Mouse (Mus musculus) kidney, adult 8-10 months (tissue): ENCODE results near the gene Mcl1.
"Not testable (repeated sequence)": the region's sequence is repeated elsewhere in the genome, so short reads cannot be mapped to it uniquely, and the experiment has no call there.

Experiments used
- DNase-seq, 2 experiments: peaks; one replicate each; pipeline ENCODE4 v3.0.0; 2022

The Mcl1 gene

GRCm38 (mm10) chr3:95687524-95688421 is 29.2 kb downstream of the Mcl1 start, which contains the start of gene Adamtsl4:
Gene Adamtsl4 (minus strand): TSS chr3:95687917.
- DNase-seq: peak in 1 of 2 experiments; percentile 61

DNA sequence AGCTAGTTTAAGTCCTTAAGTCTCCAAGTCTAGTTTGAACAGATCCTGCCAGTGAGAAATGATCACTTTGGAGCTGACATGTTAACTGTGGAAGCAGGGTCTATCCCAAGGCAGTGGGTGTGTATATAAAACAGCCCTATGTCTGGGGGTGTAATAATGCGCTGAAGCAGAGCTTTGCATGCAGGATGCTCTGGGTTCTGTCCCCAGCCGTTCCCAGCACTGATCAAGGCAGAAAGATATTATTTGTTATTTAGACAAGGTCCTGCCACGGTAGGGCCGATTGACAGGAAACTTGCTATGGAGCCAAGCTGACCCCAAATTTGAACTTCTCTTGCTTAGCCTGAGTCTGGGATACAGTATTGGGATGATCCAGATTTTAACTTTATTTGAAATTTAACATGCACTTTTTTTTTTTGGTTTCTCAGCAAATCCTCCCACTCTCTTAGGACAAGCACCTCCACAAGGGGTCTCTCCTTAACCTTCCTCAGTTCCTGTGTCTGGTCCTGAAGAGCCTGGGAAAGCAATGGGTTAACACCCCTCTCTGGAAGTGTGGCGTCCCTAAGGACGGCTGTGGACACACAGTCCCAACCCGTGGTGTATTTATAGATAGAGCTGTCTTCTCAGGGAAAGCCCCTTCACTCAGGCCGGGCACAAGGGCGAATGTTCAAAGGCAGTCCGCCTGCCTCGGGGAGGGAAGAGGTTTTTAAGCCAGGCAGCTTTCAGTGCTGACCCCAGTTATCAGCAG is 30.8 kb downstream of the Mcl1 start:
- no peak for DNase-seq

GRCm38 (mm10) chr3:95689940-95690339 is 31.4 kb downstream of the Mcl1 start:
- DNase-seq: no peak

- DNase-seq: not testable (repeated sequence)
Observed at GRCm38 (mm10) chr3:95690552-95690951, 32.0 kb downstream of the Mcl1 start.

GRCm38 (mm10) chr3:95692677-95693076 is 34.1 kb downstream of the Mcl1 start:
- no peak for DNase-seq

- peak in 1 of 2 experiments; percentile 32 for DNase-seq
Observed at GRCm38 (mm10) chr3:95693821-95694807, 35.5 kb downstream of the Mcl1 start.

- no peak for DNase-seq
Observed at GRCm38 (mm10) chr3:95694808-95695703, 36.5 kb downstream of the Mcl1 start.

DNA sequence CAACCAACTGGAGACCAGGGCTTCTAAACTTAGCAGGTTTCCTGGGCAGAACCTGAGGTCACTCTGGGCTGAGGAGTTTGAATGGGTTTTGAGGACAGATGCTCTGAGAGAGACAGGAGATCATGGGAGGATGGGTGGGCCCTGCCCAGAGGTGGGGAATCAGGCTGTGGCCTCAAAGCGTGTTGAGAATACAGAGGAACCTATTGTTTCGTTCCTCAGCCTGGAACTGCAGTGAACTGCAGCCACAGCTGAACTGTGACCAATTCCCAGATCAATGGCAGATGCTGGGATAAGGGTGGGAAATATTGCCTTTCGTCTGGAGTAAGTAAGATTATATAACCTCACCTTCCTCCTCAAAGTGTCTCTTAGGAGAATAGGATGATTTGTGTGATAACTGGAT is 37.2 kb downstream of the Mcl1 start:
- no peak for DNase-seq

GRCm38 (mm10) chr3:95696360-95696759 is 37.8 kb downstream of the Mcl1 start:
- peak in 1 of 2 experiments; percentile 47 for DNase-seq

DNA sequence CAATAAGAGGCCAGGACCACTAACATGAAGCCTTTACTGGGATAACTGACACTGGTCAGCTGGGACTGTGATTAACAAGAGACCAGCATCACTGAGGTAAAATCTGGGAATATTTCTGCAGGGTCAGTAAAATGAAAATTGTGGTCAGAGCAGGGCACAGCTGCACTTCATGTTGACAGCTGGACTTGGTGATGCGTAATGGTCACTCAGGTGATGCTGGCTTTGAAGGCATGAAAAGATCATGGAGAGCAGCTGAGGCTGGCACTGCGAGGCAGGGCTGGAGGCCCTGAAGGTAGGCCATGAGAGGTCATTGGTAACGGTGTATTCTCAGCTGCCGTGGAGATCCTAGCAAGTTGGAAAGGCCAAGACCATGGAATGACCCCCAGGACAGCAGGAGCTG is 39.7 kb downstream of the Mcl1 start:
- no peak for DNase-seq

DNA sequence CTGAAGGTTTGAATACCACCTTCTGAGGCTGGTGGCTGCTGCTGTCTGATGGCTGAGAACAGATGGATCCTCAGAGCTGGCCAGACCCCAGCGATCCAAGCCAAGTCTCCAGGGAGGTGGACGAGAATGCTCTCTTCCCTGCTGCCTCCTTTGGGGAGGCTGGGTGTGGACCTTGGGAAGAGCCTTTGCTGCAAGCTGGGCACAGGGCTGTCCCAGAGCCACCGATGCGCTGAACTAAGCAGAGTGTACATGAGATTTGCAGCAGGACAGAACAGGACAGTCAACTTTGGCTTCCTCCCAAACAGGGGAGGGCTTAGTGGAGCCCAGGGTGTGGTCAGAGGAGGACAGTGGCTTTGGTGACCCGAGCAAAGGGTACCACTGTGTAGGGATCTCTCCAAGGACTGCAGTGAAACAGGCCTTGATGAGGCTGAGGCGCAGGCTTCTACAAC is 41.7 kb downstream of the Mcl1 start:
- DNase-seq: no peak

DNA sequence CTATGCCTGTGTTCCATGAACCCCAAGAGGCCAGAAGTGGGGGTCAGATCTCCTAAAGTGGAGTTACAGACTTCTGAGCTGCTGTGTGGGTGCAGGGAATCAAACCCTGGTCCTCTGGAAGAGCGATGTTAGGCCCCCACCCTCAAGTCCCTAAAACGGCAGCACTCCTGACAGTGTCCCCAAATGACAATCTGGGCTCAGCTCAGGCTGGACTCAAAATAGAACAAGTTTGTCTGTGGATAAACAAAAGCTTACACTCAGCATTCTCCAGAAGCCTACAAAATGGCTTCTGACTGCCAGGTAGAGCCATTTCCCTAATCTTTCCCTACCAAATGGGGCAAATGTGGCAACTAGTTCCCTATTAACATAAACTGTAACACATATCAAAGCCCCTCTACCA is 42.5 kb downstream of the Mcl1 start:
- no peak for DNase-seq

DNA sequence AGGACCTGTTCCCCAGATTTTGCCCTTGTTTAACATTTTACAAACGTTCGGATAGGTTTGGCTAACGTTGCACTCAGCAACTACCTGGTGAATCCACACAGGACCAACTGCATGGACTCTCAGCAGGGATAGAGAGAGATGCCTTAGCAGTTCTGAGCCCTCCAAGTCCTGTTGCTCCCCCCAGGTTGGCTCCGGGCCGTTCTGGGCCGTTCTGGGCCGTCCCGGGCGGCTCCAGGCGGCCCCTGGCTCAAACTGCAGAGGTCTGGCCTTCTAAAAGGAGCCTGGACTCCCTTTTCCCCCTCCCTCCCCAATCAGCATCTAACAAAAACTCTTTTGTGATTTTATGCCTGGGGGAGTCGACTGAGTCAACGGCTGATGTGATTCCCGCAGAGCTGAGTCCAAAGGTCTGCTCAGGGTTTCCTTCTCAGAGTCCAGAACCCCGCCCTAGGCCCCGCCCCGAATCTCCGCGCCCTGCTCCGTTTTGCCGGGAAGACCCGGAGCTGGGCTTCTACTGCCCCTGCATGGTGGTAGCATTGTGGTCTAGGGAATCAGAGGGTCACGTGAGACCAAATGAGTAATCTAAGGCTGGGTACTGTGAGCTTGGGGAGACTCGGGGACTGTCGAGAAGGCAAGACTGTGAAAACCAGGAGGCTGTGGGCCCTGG is 43.4 kb downstream of the Mcl1 start:
- peak; percentile 80 to 82 for DNase-seq

- no peak for DNase-seq
Observed at GRCm38 (mm10) chr3:95703276-95703675, 44.7 kb downstream of the Mcl1 start.

- DNase-seq: no peak
Observed at GRCm38 (mm10) chr3:95704612-95705011, 46.0 kb downstream of the Mcl1 start.

GRCm38 (mm10) chr3:95706273-95706672 is 47.7 kb downstream of the Mcl1 start:
- no peak for DNase-seq

DNA sequence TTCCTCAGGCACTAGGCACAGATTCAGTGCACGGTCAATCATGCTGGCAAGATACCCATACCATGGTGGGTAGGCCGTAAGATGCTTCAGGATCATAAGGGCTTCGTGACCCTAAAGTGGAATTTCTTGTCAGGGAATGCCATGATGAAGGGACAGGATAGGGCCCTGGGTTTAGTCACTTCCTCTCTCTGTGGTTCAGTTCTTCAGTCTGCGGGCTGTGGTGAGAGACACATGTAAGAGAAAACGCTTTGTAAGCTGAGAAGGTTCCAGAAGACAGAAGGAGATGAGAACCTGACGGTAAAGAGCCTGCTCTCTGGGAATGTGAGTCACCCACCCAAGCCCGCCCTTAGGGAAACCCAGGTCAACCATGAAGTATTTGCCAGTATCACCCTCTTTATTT is 48.9 kb downstream of the Mcl1 start:
- DNase-seq: no peak

GRCm38 (mm10) chr3:95709044-95709443 is 50.5 kb downstream of the Mcl1 start:
- DNase-seq: no peak

DNA sequence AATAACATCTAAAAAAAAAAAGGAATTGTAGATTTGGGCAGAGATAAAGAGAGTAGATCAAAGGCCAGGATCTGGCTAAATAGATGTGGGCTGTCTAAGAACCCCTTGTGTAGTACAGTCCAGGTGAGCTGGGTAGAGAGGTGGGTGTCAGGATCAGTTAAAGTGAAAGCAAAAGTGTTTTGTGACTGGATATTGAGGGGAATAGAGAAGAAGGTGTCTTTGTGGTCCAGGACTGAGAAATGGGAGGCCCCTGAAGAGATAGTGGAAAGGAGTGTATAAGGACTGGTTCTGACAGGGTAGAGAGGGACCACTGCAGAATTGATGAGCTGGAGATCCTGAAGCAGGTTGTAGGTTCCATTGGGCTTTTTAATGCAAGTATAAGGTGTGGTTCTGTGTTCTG is 51.4 kb downstream of the Mcl1 start:
- DNase-seq: no peak
